Mouse (Mus musculus) heart, postnatal 36 days (tissue): Measurements from ENCODE around the gene Ecd. TPM values are rescaled to one million over a fixed set of nuclear protein-coding genes. Genes with fewer than 3 reads are reported as not detected.
"Not testable (repeated sequence)": the region's sequence is repeated elsewhere in the genome, so short reads cannot be mapped to it uniquely, and the experiment has no call there.

Source experiments
- DNase-seq, 2 experiments: peaks; one replicate each; pipeline ENCODE4 v3.0.0; 2021 to 2022
- intact Hi-C: fragments of 180-260 bp; cut with DNase I; formaldehyde crosslinking; loops from one replicate; pipeline ENCODE4 v1.15.1; 2025
- total RNA-seq, 2 experiments: library from RNA; stranded (reverse); gene quantifications; 2 replicates each; pipeline ENCODE4 v1.2.3; 2021

Gene Ecd
- total RNA-seq, 2 experiments from 2014 or later, result 34.3 to 35.3 TPM

DNA sequence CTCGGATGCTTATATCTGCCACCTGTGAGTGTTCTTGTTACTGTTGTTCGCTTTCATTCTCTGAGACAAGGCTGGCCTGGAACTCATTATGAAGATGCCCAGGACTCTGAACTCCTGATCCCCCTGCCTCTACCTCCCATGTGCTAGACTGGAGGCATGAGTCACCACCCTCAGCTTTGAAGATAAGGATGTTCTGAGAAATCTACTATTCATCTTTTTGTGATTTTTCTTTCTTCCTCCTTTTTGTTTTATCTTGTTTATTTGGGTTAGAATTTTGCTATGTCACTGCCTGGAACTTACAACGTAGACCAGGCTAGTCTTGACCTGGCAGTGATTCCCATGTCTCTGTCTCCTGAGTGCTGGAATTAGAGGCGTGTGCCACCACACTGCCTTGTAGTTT, 16.6 kb downstream of the Ecd start:
- intact Hi-C loops, result no loop called here
- DNase-seq, result no peak

DNA sequence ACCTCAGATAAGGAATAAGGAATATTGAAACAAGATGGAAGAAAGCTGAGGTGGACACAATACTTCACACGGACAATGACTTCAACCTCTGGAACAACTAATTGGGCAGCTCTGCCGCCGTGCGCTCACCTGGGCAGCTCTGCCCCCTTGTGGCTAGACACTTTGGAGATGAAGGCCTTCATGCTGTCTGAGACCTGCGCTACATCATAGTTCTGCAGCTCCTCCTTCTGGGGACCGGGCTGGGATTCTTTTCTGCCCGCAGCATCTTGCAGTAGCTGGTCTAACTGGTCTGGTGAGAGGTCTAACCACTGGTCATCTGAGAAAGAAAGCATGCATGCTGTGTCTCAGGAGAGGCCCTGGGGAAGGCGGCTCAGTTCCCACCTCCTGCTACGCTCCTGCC, 19.4 kb downstream of the Ecd start:
- DNase-seq, result peak in 1 of 2 experiments; percentile 3
- intact Hi-C loops, result no loop called here

DNA sequence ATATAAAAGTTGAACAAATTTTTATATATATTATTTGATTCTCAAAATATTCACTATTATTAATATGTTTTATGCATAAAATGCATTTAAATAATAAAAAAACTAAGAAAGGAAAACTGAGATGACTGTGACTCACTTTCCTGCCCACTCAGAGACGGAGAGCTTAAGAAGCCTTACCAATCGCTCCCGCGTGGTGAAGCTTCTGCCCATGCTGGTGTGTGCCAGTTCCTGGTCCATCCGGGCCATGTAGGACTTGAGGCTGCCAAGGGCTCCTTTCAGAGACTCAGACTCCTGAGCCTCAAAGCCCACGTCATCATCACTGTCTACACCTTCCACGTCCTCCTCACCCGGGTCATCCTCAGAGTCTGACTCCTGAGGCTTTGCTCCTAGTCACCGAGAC, 23.7 kb downstream of the Ecd start:
- no peak for DNase-seq
- intact Hi-C loops, result no loop called here

DNA sequence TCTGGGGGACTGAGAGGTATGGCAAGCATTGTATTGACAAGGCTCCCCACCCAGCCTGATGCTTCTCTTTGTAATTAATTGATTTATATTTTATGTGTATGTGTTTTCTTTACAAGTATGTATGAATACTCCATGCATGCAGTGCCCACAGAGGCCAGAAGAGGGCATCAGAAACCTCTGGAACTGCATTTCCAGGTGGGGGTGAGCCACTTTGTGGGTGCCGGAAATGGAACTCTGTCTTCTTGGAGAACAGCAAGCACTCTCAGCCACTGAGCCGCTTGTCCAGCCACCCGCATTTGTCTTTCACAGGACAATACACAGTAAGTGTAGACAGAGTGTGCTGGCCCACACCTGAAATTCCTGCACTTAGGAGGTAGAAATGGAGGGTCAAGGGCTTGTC, 28.5 kb downstream of the Ecd start:
- intact Hi-C loops, result no loop called here
- DNase-seq, result peak; percentile 18 to 39

DNA sequence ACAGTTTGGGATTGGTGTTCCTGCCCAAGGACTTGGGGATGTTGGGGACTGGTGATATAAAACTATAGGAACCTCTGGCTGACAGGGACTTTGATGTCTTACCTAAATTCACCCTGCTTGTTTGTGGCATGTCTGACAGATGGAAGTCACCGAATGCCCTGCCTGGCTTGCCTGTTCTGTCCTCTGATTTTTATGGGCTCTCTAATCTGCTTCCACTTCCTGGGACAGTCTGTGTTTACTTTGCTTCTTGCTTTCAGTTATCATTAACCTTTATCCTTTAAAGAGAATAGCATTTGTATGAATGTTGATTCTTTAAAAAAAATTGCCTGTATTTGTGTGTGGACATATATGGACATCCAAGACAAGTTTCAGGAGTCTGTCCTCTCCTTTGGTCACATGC, 32.8 kb downstream of the Ecd start:
- DNase-seq, result no peak
- intact Hi-C loops, result no loop called here

- DNase-seq, intact Hi-C loops: not testable (repeated sequence)
These were observed 42.8 kb downstream of the Ecd start for GRCm38 (mm10) chr14:20305085-20305484.

DNA sequence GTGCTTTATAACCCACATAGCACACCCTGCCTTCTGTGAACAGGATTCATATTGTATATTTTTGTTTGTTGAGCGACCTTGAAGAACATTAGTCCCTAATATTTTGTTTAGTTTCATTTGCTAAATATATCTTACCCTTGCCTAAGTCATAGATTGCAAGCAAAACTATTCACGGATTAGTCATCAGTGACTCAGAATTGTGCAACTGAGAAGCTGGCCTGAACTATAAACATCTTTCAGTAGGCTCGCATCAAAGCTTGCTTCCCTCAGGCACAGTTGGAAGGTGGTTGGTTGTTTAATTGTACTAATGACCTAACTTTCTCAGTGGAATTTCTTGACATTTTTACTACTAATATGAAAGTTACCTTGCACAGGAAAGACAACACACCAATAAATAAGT, 49.8 kb downstream of the Ecd start:
- intact Hi-C loops, result no loop called here
- DNase-seq, result no peak

- intact Hi-C loops, result no loop called here
- no peak for DNase-seq
These were observed 50.3 kb downstream of the Ecd start for GRCm38 (mm10) chr14:20297616-20298015.

- DNase-seq, result no peak
- intact Hi-C loops, result no loop called here
These were observed 53.0 kb downstream of the Ecd start for GRCm38 (mm10) chr14:20294947-20295346.

GRCm38 (mm10) chr14:20294117-20294892, 53.6 kb downstream of the Ecd start, which contains the start of gene Nudt13:
Nudt13 (plus strand) TSS chr14:20294697.
- DNase-seq, result peak; percentile 75 to 78
- intact Hi-C loops, result no loop called here

GRCm38 (mm10) chr14:20291391-20291790, 56.5 kb downstream of the Ecd start:
- intact Hi-C loops, result no loop called here

More at GRCm38 (mm10) chr14:20291391-20291790, 56.5 kb downstream of the Ecd start:
- DNase-seq, result no peak

Other genes with a start within 250 kb of the Ecd start
- gene Saysd1, start 209.6 kb downstream of the Ecd start, total RNA-seq, result 1 to 10 TPM; 2.7 to 3.2 TPM
- gene Kcnk5, start 166.3 kb downstream of the Ecd start, total RNA-seq, result under 1 TPM; 0.54 to 0.75 TPM
- not detected for gene Kcnk16, start 78.9 kb downstream of the Ecd start, total RNA-seq
- 10 to 100 TPM; 28.3 to 35.8 TPM for gene Nudt13, start 53.4 kb downstream of the Ecd start, total RNA-seq
- gene Fam149b, start within 50 bp of the Ecd start, total RNA-seq, result 10 to 100 TPM; 29.6 to 35.0 TPM
- gene Dnajc9, start 40.8 kb upstream of the Ecd start, total RNA-seq, result 10 to 100 TPM; 10.7 to 13.8 TPM
- 10 to 100 TPM; 64.9 to 71.7 TPM for gene Mrps16, start 45.5 kb upstream of the Ecd start, total RNA-seq
- not detected for gene Cfap70, start 104.1 kb upstream of the Ecd start, total RNA-seq
- gene Anxa7, start 132.0 kb upstream of the Ecd start, total RNA-seq, result 10 to 100 TPM; 52.3 to 55.4 TPM
- gene Mss51, start 148.8 kb upstream of the Ecd start, total RNA-seq, result under 1 TPM; 0.41 to 0.58 TPM
- 10 to 100 TPM; 64.4 to 65.0 TPM for gene Ppp3cb, start 198.5 kb upstream of the Ecd start, total RNA-seq